Mouse (Mus musculus) heart, embryonic 15.5 days (tissue): ENCODE data around the gene Car4. TPM values are rescaled to one million over a fixed set of nuclear protein-coding genes. Genes with fewer than 3 reads are reported as not detected.

ENCODE experiments used
- ATAC-seq: fragments of 200-750 bp; cut with Nextera tagmentation; replicated peaks from 2 replicates; pipeline ENCODE4 v1.8.0; 2017; ENCODE audit warnings: low read depth, moderate TSS enrichment; ENCODE audit not compliant: insufficient number of reproducible peaks, insufficient read depth, low FRiP score
- H3K27ac ChIP-seq: fragments of 300-500 bp; sonication (generic); 2 replicates; pipeline ENCODE4 v1.5.1; 2015; ENCODE audit warnings: mild to moderate bottlenecking, inconsistent platforms
- H3K27me3 ChIP-seq: fragments of 300-500 bp; sonication (generic); 2 replicates; pipeline ENCODE4 v1.6.1; 2015; ENCODE audit warnings: inconsistent platforms
- H3K36me3 ChIP-seq: fragments of 300-500 bp; sonication (generic); 2 replicates; pipeline ENCODE4 v1.6.1; 2015; ENCODE audit warnings: mild to moderate bottlenecking, inconsistent platforms
- H3K4me1 ChIP-seq: fragments of 300-500 bp; sonication (generic); replicated peaks from 2 replicates; pipeline ENCODE4 v1.6.1; 2015; ENCODE audit warnings: inconsistent platforms
- H3K4me2 ChIP-seq: fragments of 300-500 bp; sonication (generic); 2 replicates; pipeline ENCODE4 v1.6.1; 2015; ENCODE audit warnings: inconsistent platforms, mild to moderate bottlenecking, moderate library complexity
- H3K4me3 ChIP-seq: fragments of 300-500 bp; sonication (generic); 2 replicates; pipeline ENCODE4 v1.5.1; 2015; ENCODE audit warnings: mild to moderate bottlenecking, inconsistent platforms
- H3K9ac ChIP-seq: fragments of 300-500 bp; sonication (generic); 2 replicates; pipeline ENCODE4 v1.6.1; 2015; ENCODE audit warnings: mild to moderate bottlenecking, inconsistent platforms
- H3K9me3 ChIP-seq: fragments of 300-500 bp; sonication (generic); replicated peaks from 2 replicates; pipeline ENCODE4 v1.6.1; 2016; ENCODE audit warnings: inconsistent platforms
- WGBS: fragments of 180-500 bp; shearing (Covaris S2); methylation state at CpG from one replicate; pipeline ENCODE4 v1.1.7; 2015; ENCODE audit warnings: mixed read lengths; 5-methylcytosine and 5-hydroxymethylcytosine counted together
- polyA plus RNA-seq: library from polyadenylated mRNA; unstranded; fragments of >200 nt; fragmentation: Nextera tagmentation; extraction: Ambion mirVana; gene quantifications from 2 replicates; pipeline ENCODE4 v1.2.1, GENCODE M21; 2015

The Car4 gene
- polyA plus RNA-seq, 1 experiment from 2014 or later: 0.60 TPM

DNA sequence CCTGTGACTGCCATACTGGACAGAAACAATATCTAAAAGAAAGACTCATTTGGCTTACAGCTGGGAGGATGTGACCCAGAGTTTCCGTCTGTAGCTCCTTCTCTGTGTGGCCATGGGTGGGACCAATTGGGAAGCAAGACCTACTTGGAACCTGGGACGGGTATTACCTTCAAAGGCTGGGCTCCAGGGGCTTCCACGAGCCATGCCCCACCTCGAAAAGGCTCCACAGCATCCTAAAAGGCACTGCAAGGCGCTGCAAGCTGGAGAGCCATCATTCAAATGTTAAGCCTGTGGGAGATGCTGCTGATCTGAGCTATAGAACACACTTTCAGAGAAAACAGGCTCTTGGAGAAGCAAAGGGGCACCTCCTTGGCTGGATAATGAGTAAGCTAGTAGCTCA, 16.1 kb downstream of the Car4 start:
- H3K9ac ChIP-seq: no peak overlapping the region
- no peaks in the 10 kb centered on the region for H3K9me3 ChIP-seq
- no peaks in the 10 kb centered on the region for H3K36me3 ChIP-seq
- H3K4me2 ChIP-seq: no peak overlapping the region
- H3K4me1 ChIP-seq: peaks cover 7% of the 10 kb centered on the region
- H3K4me3 ChIP-seq: no peak overlapping the region
- 68% methylated on average over 5 of the region's 5 CpGs for WGBS
- ATAC-seq: no peak
- H3K27me3 ChIP-seq: no peaks in the 10 kb centered on the region
- no peak overlapping the region for H3K27ac ChIP-seq

- WGBS: 67% methylated on average over 7 of the region's 7 CpGs
- Histone ChIP-seq H3K27me3 (no peaks in the 10 kb centered on the region), H3K9ac (no peak overlapping the region)
Measured at GRCm38 (mm10) chr11:84974582-84974981, 17.0 kb downstream of the Car4 start.

DNA sequence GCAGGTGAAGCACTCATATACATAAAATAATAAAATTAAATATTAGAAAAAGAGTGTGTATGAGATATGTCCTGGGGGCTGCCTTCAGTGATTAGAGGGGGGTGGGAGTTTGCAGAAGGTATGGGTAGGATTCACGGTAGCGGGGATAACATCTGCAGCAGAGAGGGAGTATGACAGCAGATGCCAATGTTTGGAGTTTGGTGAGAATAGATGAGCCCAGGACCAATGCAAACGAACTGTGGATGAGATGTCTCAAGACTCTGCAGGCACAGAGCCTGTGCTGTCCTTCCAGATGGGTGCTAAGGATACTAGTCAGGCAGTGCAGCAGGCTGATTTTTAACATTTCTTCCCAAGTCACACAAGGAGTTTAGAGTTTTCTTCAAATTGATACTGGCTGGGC, 19.1 kb downstream of the Car4 start:
- H3K27me3 ChIP-seq: no peaks in the 10 kb centered on the region
- no peak overlapping the region for H3K9ac ChIP-seq
- H3K4me1 ChIP-seq: 0 out of 2 replicates have a peak, but pooled peaks cover 3% of the 10 kb centered on the region
- ATAC-seq: no peak
- WGBS: 79% methylated on average over 3 of the region's 3 CpGs
- no peaks in the 10 kb centered on the region for H3K9me3 ChIP-seq
- no peaks in the 10 kb centered on the region for H3K36me3 ChIP-seq
- H3K4me2 ChIP-seq: no peak overlapping the region
- H3K4me3 ChIP-seq: no peak overlapping the region
- H3K27ac ChIP-seq: no peak overlapping the region

More at GRCm38 (mm10) chr11:84974582-84974981, 17.0 kb downstream of the Car4 start:
- H3K27ac ChIP-seq: no peak overlapping the region
- ATAC-seq: no peak
- H3K4me1 ChIP-seq: 0 out of 2 replicates have a peak, but pooled peaks cover 3% of the 10 kb centered on the region
- H3K4me3 ChIP-seq: no peak overlapping the region
- H3K9me3 ChIP-seq: no peaks in the 10 kb centered on the region
- H3K4me2 ChIP-seq: no peak overlapping the region
- H3K36me3 ChIP-seq: no peaks in the 10 kb centered on the region

DNA sequence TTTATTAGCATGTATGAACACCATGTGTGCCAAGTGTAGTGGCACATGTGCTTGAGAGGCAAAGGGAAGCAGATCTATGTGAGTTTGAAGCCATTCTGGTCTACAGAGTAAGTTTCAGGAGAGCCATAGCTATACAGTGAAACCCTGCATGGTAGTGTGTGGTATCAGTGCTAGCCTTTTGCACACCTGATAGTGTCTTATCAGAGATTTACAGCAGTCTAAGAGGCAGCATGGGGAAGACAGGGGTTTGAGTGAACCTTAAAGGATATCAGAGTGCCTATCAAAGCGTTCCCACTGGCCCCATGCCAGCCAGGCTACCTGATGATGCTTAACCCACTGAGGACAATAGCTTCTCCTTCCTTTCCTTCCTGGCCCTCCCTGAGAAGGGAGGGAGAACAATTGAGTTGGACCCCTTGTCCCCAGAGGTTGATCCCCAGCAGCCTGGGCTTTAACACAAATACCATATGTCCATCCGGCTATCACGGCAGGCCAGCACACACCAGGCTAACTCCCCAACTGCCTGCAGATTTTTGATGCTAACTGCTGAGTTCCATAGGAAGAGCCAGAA, 19.9 kb downstream of the Car4 start:
- ATAC-seq: no peak; the same call in 1 of the 2 replicates
- Histone ChIP-seq H3K9ac (no peak overlapping the region), H3K4me2 (no peak overlapping the region), H3K36me3 (no peaks in the 10 kb centered on the region), H3K27me3 (no peaks in the 10 kb centered on the region), H3K4me1 (no peaks in the 10 kb centered on the region), H3K4me3 (no peak overlapping the region), H3K9me3 (no peaks in the 10 kb centered on the region), H3K27ac (no peak overlapping the region)
- WGBS: 72% methylated on average over 3 of the region's 3 CpGs

DNA sequence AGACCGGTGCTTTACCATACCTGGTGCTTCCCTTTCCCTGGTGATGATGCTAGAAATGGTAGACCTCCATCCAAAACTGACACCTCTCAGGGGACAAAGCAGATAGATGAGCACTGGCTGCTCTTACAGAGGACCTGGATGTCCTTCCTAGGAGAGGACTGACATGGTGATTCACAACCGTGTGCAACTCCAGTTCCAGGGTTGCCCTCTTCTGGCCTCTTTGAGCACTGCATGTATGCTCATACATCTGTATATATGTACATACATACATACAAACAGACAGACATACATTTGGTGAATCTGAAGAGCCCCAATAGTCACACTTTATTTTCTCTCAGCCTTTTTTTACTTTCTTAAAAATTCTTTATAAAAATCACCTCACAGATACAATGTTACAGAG, 20.5 kb downstream of the Car4 start:
- ATAC-seq: no peak
- no peak overlapping the region for H3K27ac ChIP-seq
- 62% methylated on average over 2 of the region's 2 CpGs for WGBS

DNA sequence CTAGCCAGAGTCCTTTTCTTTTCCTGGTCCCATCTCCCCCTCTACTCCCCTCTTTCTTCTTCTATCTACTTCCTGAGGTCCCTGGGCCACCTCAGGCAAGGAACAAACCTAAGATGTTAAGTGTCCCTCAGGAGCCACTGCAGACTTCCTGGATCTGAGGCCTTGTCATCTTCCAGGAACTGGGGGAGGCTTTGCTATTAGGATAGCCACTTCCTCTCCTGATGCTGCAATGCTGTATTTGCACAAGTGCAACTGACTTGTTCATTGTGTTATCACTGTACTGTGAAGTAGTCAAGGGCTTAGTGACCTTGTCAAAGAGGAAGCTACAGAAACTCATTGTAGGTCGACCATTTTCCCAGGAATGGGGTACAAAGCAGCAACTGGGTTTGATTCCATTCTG, 21.8 kb downstream of the Car4 start:
- Histone ChIP-seq H3K9ac (no peak overlapping the region), H3K36me3 (no peaks in the 10 kb centered on the region), H3K4me2 (no peak overlapping the region), H3K4me1 (no peaks in the 10 kb centered on the region), H3K4me3 (no peak overlapping the region), H3K27me3 (no peaks in the 10 kb centered on the region), H3K27ac (no peak overlapping the region), H3K9me3 (no peaks in the 10 kb centered on the region)
- 36% methylated on average over 1 of the region's 1 CpGs for WGBS
- no peak for ATAC-seq

More for the DNA sequence above, 20.5 kb downstream of the Car4 start:
- Histone ChIP-seq H3K27me3 (no peaks in the 10 kb centered on the region), H3K4me1 (no peaks in the 10 kb centered on the region), H3K36me3 (no peaks in the 10 kb centered on the region), H3K9me3 (no peaks in the 10 kb centered on the region), H3K4me2 (no peak overlapping the region), H3K9ac (no peak overlapping the region), H3K4me3 (no peak overlapping the region)

GRCm38 (mm10) chr11:84980697-84981096, 23.1 kb downstream of the Car4 start:
- no peak overlapping the region for H3K4me2 ChIP-seq
- 67% methylated on average over 2 of the region's 2 CpGs for WGBS
- H3K4me3 ChIP-seq: no peak overlapping the region
- no peaks in the 10 kb centered on the region for H3K4me1 ChIP-seq
- H3K27me3 ChIP-seq: no peaks in the 10 kb centered on the region
- H3K36me3 ChIP-seq: no peaks in the 10 kb centered on the region
- no peak for ATAC-seq
- H3K9ac ChIP-seq: no peak overlapping the region
- no peak overlapping the region for H3K27ac ChIP-seq
- H3K9me3 ChIP-seq: no peaks in the 10 kb centered on the region

DNA sequence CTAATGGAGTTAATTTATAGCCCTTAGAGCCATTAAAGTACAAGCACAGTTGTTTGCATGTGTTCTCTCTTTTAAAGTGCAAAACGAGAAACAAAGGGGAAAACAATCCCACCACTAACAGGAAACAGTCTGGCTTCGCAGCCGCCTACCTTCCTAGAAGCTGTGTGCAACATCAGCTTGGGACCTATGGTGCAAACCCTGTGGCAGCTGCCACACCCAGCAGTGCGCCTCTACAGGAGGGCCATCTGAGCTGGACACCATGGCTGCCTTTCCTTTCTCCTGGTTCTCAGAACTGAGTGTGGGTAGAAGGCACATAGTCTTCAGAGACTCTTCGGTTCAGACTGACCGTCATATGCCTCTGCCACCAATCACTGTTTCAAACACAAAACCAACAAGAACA, 27.8 kb downstream of the Car4 start:
- no peak overlapping the region for H3K9ac ChIP-seq
- no peak for ATAC-seq
- no peaks in the 10 kb centered on the region for H3K9me3 ChIP-seq
- no peak overlapping the region for H3K27ac ChIP-seq
- no peaks in the 10 kb centered on the region for H3K4me1 ChIP-seq
- no peak overlapping the region for H3K4me2 ChIP-seq
- WGBS: 88% methylated on average over 6 of the region's 6 CpGs
- H3K4me3 ChIP-seq: no peak overlapping the region
- peaks cover 20% of the 10 kb centered on the region for H3K36me3 ChIP-seq
- no peaks in the 10 kb centered on the region for H3K27me3 ChIP-seq

DNA sequence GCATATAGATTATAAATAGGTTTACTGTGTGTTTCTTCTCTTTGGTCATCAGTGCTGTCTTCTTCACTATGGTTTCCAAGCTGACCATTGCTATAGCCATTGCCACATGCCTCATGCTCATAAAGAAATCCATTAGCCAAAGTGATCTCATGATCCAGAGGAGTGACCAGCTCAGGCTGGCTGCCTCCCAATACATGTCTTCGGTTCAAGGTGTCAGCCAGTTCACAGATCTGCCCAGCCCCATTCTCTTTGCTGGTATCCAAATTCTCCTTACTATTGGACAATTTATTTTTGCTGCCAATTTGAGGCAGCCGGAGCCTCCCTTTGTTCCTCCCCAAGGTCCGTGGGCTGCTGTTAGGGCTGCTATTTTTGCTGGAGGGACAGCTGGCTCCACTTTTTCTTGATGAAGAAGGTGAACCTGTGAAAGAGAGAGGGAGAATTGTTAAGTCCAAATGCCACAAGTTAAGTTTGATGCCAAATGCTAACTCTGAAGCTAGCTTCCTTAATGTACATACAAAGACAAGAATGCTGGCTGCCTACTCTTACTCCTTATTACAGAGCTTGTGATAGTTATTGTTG, 30.8 kb downstream of the Car4 start:
- no peaks in the 10 kb centered on the region for H3K9me3 ChIP-seq
- H3K36me3 ChIP-seq: peaks cover 37% of the 10 kb centered on the region
- no peak overlapping the region for H3K4me3 ChIP-seq
- no peak overlapping the region for H3K4me2 ChIP-seq
- no peaks in the 10 kb centered on the region for H3K27me3 ChIP-seq
- 82% methylated on average over 3 of the region's 3 CpGs for WGBS
- H3K9ac ChIP-seq: no peak overlapping the region
- no peak overlapping the region for H3K27ac ChIP-seq
- no peaks in the 10 kb centered on the region for H3K4me1 ChIP-seq
- no peak for ATAC-seq

GRCm38 (mm10) chr11:84992996-84993395, 35.4 kb downstream of the Car4 start:
- H3K36me3 ChIP-seq: peaks cover 55% of the 10 kb centered on the region
- WGBS: 94% methylated on average over 1 of the region's 1 CpGs
- H3K27me3 ChIP-seq: no peaks in the 10 kb centered on the region

GRCm38 (mm10) chr11:84995241-84995640, 37.7 kb downstream of the Car4 start:
- no peak overlapping the region for H3K4me3 ChIP-seq
- no peaks in the 10 kb centered on the region for H3K4me1 ChIP-seq
- no peak for ATAC-seq
- H3K9ac ChIP-seq: no peak overlapping the region
- no peaks in the 10 kb centered on the region for H3K9me3 ChIP-seq
- H3K36me3 ChIP-seq: peaks cover 50% of the 10 kb centered on the region
- WGBS: 88% methylated on average over 1 of the region's 1 CpGs
- no peak overlapping the region for H3K4me2 ChIP-seq
- no peaks in the 10 kb centered on the region for H3K27me3 ChIP-seq
- H3K27ac ChIP-seq: no peak overlapping the region

More at GRCm38 (mm10) chr11:84992996-84993395, 35.4 kb downstream of the Car4 start:
- no peak for ATAC-seq
- Histone ChIP-seq H3K4me3 (no peak overlapping the region), H3K9ac (no peak overlapping the region), H3K27ac (no peak overlapping the region), H3K4me2 (no peak overlapping the region), H3K4me1 (no peaks in the 10 kb centered on the region), H3K9me3 (no peaks in the 10 kb centered on the region)

- no peak overlapping the region for H3K9ac ChIP-seq
- H3K4me2 ChIP-seq: no peak overlapping the region
- no peaks in the 10 kb centered on the region for H3K9me3 ChIP-seq
- no peaks in the 10 kb centered on the region for H3K27me3 ChIP-seq
- no peak overlapping the region for H3K4me3 ChIP-seq
- no peak for ATAC-seq
- H3K27ac ChIP-seq: no peak overlapping the region
- no peaks in the 10 kb centered on the region for H3K4me1 ChIP-seq
- 79% methylated on average over 3 of the region's 3 CpGs for WGBS
- peaks cover 20% of the 10 kb centered on the region for H3K36me3 ChIP-seq
Measured at GRCm38 (mm10) chr11:85003566-85003965, 46.0 kb downstream of the Car4 start.
